Mouse (Mus musculus): ENCODE data around the gene Pck1. TPM values are rescaled to one million over a fixed set of nuclear protein-coding genes. Genes with fewer than 3 reads are reported as not detected.

Gene Pck1
- total RNA-seq, 2 experiments from 2014 or later: 0.41 to 3.3 TPM

DNA sequence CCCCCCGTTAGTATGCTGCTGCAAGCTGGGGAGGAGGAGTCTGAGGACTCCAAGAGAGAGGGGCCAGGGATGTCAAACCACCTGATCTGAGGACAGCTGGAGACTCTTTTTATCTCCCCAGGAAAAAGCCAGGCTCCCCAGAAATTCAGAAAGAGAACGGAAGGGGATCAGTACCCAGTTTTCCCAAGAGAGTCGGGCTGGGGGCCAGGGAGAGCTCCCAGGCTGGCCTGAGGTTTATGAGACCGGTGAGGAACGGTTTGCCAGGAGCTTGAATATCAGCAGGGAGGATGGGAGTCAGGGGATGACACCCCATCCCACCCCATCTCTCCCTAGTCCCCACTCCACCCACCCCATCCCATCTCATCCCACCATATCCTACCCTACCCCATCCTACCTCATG, 28.6 kb downstream of the Pck1 start:
- Histone ChIP-seq H3K4me3 (no peak overlapping the region), H3K27ac (no peak overlapping the region)
- TF ChIP-seq CTCF (IDR thresholded peaks at IDR 0.05): no peak
- intact Hi-C loops (cut with DNase I): no loop called here
- no peak for DNase-seq

- no peak for DNase-seq
- intact Hi-C loops (cut with DNase I): no loop called here
- TF ChIP-seq CTCF (IDR thresholded peaks at IDR 0.05): no peak
- Histone ChIP-seq H3K4me3 (no peak overlapping the region), H3K27ac (no peak overlapping the region)
These were observed 29.1 kb downstream of the Pck1 start for GRCm38 (mm10) chr2:173181901-173182300.

- no peak overlapping the region for H3K27ac ChIP-seq
- TF ChIP-seq CTCF (IDR thresholded peaks at IDR 0.05): no peak
- DNase-seq: no peak
- H3K4me3 ChIP-seq: no peak overlapping the region
- intact Hi-C loops (cut with DNase I): no loop called here
These were observed 29.9 kb downstream of the Pck1 start for GRCm38 (mm10) chr2:173182796-173183195.

GRCm38 (mm10) chr2:173183311-173183710, 30.5 kb downstream of the Pck1 start:
- no peak for DNase-seq
- intact Hi-C loops (cut with DNase I): no loop called here
- TF ChIP-seq CTCF (IDR thresholded peaks at IDR 0.05): no peak
- H3K27ac ChIP-seq: no peak overlapping the region
- H3K4me3 ChIP-seq: no peak overlapping the region

DNA sequence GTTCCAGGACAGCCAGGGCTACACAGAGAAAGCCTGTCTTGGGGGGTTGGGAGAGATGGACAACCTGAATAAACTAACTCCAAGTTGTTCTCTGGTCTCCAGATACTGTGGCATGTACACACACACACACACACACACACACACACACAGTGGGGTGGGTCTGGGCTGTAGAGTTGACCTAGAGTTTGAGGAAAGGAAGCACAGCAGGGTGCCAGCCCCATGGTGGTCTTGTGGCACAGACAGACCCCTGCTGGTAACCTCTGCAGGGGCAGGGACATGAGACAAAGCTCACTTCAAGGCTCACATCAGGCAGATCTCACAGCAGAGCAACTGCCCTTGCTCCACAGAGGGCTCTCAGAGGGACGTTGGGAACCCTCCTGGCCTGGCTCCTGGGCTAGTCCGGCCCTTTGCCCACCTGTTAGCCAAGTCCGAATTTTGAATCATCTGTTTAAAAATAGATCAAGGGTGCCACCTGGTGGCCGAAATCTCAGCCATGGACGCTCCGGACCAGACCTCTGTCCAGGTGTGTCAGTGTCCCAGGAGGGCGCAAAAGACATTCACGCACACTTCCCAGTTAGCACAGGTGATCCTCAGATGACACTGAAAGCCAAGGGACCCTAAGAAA, 31.1 kb downstream of the Pck1 start:
- peak; percentile 78 for TF ChIP-seq CTCF (IDR thresholded peaks at IDR 0.05)
- intact Hi-C loops (cut with DNase I): loop anchor here (1.0 to 2.0 kb wide), 2 partner anchors 19 to 77 kb away; no protein-coding TSS in a partner anchor
- Histone ChIP-seq H3K4me3 (no peak overlapping the region), H3K27ac (no peak overlapping the region)
- DNase-seq: peak; percentile 73

DNA sequence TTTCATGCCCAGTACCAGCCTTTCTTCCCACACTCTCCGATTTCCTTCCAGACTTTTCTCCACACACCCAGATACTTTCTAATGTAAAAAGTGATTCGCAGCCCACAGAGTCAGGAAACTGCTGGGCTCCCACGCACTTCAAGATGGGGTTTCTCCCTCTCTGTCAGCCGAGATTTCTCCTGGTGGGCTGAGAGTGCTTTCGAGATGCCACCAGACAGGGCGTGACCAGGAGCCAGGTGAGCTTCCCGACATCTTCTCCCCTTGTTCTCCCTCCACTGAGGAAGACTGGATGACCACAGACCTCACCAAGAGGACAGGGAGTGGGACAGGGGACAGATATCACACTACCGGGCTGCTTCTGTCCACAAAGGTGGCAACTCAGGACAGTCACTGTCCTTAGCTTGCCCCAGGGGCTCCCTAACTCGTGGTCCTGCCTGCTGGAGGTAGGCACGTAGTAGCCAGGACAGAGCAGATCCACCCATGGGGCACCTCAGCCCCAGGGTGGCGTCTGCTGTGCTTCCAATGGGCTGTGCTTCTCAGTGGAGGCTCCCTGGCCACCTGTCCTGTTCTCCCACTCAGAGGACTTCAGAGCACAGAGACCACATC, 31.7 kb downstream of the Pck1 start:
- no peak overlapping the region for H3K27ac ChIP-seq
- no peak for TF ChIP-seq CTCF (IDR thresholded peaks at IDR 0.05)
- no peak overlapping the region for H3K4me3 ChIP-seq
- no peak for DNase-seq
- intact Hi-C loops (cut with DNase I): loop anchor here (1.0 to 2.0 kb wide), 2 partner anchors 20 to 77 kb away; no protein-coding TSS in a partner anchor

DNA sequence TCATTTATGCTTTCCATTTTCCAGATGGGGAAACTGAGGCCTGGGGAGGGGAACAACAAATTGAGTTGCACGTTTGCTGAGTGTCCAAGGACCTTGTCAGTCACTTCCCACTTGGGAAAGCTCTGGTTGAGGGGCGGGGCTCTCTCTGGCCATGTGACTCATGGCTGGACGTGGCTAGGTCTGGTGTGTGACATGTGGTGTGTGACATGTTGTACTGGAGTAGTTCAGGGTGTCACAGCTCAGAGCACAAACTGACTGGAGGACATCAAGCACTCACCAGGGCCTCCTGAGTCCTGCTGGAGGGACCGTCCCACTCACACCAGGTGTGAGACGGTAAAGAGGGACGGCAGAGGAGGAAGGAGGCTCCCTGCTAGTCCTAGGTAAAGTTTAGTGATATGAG, 32.4 kb downstream of the Pck1 start:
- no peak for DNase-seq
- intact Hi-C loops (cut with DNase I): loop anchor here (2.0 kb wide), 1 partner anchor 20 kb away; no protein-coding TSS in a partner anchor
- TF ChIP-seq CTCF (IDR thresholded peaks at IDR 0.05): no peak
- Histone ChIP-seq H3K27ac (no peak overlapping the region), H3K4me3 (no peak overlapping the region)

DNA sequence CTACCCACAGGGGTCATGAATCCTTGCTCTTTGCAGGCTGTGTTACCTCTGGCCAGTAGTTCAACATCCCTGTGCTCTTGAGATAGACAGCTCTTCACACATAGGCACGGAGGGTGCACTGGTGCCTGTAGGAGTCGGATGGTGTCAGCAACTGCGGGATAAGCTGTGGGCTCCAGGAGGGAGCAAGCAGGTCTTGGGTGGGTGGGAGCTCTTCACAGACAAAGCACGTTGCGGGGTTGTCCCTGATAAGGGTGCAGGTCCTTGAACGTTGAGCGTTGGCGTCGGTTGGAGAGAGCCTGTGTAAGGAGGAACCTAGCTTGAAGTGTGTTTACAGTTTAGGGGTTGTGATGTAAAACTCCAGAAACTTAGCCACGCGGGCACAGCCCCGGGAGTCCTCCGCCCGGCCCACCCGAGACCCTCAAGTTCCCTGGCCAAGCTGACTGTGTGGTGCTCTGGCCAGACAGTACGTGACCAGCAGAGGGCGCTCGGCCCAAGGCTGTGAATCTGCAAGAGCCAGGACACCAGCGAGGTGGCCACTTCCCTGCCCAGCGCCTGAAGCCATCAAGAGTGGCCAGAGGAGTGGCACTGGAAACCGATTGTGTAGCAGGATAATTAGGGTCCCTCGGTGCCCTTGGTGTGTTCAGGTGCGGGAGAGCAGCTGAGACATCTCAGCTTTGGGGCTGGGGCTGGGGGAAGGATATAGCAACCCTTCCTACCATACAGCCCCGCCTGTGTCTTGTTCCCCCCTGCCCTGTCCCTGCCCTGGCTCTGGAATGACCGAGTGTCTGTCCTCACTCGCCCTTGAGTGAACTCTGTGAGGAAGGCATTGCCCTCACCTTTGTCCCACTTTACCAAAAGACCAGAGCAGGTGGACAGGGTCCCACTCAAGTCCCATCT, 33.4 kb downstream of the Pck1 start:
- peak; percentile 88 for DNase-seq
- Histone ChIP-seq H3K4me3 (no peak overlapping the region), H3K27ac (no peak overlapping the region)
- intact Hi-C loops (cut with DNase I): loop anchor here (1.0 to 2.0 kb wide), 3 partner anchors 267 to 376 kb away; no protein-coding TSS in a partner anchor
- peak; percentile 98; the same call in 1 of the 2 replicates for TF ChIP-seq CTCF (IDR thresholded peaks at IDR 0.05)

- TF ChIP-seq CTCF (IDR thresholded peaks at IDR 0.05): no peak
- intact Hi-C loops (cut with DNase I): loop anchor here (2.0 kb wide), 1 partner anchor 265 kb away; no protein-coding TSS in a partner anchor
These were observed 34.5 kb downstream of the Pck1 start for GRCm38 (mm10) chr2:173187182-173187855.

GRCm38 (mm10) chr2:173194796-173195195, 41.9 kb downstream of the Pck1 start:
- Histone ChIP-seq H3K4me3 (no peak overlapping the region), H3K27ac (no peak overlapping the region)
- DNase-seq: no peak
- TF ChIP-seq CTCF (IDR thresholded peaks at IDR 0.05): no peak
- intact Hi-C loops (cut with DNase I): no loop called here

More at GRCm38 (mm10) chr2:173187182-173187855, 34.5 kb downstream of the Pck1 start:
- Histone ChIP-seq H3K27ac (no peak overlapping the region), H3K4me3 (no peak overlapping the region)
- DNase-seq: no peak

- DNase-seq: no peak
- no peak for TF ChIP-seq CTCF (IDR thresholded peaks at IDR 0.05)
These were observed 50.3 kb downstream of the Pck1 start for GRCm38 (mm10) chr2:173202924-173203689.

More at GRCm38 (mm10) chr2:173202924-173203689, 50.3 kb downstream of the Pck1 start:
- Histone ChIP-seq H3K27ac (no peak overlapping the region), H3K4me3 (no peak overlapping the region)
- intact Hi-C loops (cut with DNase I): no loop called here
